Mouse (Mus musculus) heart, adult 9 months (tissue): Measurements from ENCODE around the gene Ptp4a2.
"Not testable (repeated sequence)": the region's sequence is repeated elsewhere in the genome, so short reads cannot be mapped to it uniquely, and the experiment has no call there.

ENCODE experiments used
- DNase-seq, 2 experiments: peaks; one replicate each; pipeline ENCODE4 v3.0.0; 2022; ENCODE audit warnings: low spot score in 2 of 2

The Ptp4a2 gene

DNA sequence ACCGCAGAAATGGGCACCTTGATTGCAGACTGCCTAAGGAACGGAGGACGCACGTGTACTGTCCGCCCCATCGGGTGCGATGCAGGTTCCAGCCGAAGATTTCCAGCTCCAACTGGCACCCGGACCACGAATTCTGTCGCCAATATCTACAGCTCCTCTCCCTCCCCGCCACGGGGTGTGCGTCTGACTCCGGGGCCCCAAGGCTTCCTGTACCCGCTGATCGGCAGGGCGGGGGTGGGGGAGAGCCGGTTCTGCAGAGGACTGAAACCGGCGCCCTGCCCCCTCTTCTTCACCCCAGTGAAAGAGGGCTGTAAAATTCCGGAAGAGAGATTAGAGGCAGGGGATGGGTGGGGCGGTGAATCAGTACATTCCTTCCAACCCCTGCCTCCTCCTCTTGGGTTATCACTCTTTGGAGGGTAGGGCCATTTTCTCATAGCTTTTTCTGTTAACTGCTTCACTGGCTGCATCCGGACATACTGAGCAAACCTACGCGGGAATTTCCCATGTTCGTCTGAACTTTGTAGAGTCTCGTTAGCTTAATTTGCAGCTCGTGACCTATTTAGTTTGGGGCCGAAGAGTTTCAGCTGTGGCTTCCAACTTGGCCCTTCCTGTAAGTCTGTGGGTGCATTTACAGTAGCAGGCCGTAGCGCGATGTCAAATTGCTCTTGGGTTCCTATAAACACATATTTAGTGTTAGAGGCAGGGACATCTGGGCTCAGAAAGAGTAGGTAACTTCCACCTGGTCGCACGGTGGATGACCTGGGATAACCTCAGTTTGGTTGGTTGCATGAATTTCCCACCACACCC lies at the start of gene Ptp4a2:
Gene Ptp4a2 (plus strand): TSS at position 422 of the 807 bp plus-strand sequence.
- DNase-seq, result peak; percentile 74 to 77

DNA sequence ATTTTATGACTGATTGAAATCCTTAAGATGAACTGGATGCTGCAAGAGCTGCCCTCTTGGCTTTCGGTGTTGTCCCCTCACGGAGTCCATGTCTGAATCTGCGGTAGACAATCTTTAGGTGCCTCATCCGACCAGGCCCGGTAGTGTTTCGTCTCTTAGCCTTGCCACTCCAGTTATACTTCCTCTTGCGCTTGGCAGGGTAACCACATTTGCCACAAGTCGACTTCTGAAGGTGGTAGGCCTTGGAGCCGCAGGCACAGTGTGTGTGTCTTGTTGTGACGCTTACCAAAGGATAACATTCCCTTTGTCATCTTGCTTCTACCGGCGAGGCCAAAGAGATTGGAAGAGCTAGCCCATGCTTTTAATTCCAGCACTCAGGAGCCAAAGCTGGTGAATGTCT lies 49.4 kb upstream of the Ptp4a2 start:
- no peak for DNase-seq

- DNase-seq, result not testable (repeated sequence)
Observed at GRCm38 (mm10) chr4:129762496-129762895, 48.5 kb upstream of the Ptp4a2 start.

DNA sequence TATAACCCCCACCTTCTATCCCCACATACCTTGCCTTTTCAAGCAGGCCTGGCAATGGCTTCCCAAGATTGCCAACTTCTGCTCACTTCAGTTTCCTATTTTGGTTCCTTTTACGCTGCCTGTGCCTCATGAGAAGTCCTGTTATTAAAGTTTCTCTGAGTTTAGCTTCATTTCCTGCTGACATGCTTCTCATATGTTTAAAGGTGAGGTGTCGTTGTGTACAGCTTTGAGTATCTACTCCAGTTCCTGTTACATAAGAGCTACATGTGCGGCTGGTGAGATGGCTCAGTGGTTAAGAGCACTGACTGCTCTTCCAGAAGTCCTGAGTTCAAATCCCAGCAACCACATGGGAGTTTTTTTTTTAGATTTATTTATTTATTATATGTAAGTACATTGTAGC lies 45.7 kb upstream of the Ptp4a2 start:
- DNase-seq, result no peak

DNA sequence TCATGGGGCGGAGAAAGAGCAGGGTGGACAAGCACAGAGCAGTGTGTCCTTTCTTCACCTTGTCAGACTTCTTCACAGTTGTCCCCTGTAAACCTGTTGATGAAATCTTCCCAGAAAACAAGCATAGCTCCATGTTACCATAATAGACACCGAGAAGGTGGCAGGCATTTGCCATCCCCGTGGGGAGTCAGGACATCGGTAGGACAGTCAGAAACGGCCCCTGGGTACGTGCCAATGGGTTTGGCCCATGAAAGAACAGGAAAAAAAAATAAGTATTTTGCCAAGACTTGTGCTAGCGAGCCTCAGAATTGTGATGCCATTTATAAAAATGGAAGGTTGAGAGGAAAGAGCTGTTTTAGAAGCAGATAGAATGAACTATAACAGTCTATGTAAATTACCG lies 43.2 kb upstream of the Ptp4a2 start:
- DNase-seq, result no peak

DNA sequence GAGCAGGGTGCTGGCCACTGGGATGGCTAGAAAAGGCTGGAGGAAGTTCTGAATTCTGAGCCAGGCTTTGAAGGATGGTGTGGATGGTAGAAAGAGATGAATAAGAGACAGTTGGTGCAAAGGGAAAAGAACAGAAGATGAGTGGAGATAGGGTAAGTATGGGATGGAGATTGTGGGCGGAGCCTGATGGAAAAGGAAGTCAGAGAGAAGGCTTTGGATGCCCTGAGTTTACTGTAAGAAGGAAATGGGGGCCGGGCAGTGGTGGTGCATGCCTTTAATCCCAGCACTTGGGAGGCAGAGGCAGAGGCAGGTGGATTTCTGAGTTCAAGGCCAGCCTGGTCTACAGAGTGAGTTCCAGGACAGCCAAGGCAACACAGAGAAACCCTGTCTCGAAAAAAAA lies 42.3 kb upstream of the Ptp4a2 start:
- not testable (repeated sequence) for DNase-seq

DNA sequence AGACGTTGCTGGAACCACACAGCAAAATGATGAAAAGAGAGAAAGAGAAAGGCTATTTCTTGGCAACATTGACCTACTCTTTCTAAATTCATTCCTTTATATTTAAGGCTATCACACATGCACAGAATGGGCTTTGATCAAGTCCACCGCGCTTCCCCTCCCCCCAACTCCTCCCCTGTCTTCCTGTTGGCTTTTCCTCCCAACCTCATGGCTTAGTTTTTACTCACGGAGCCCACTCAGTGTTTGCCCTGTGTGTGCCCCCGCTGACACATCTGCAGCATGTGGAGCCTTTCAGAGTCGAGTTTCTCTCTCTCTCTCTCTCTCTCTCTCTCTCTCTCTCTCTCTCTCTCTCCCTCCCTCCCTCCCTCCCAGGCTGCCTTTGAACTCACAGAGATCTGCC lies 40.4 kb upstream of the Ptp4a2 start:
- DNase-seq, result no peak

- no peak for DNase-seq
Observed at GRCm38 (mm10) chr4:129771314-129771671, 39.7 kb upstream of the Ptp4a2 start.

GRCm38 (mm10) chr4:129771672-129772521 lies 39.1 kb upstream of the Ptp4a2 start:
- no peak for DNase-seq

DNA sequence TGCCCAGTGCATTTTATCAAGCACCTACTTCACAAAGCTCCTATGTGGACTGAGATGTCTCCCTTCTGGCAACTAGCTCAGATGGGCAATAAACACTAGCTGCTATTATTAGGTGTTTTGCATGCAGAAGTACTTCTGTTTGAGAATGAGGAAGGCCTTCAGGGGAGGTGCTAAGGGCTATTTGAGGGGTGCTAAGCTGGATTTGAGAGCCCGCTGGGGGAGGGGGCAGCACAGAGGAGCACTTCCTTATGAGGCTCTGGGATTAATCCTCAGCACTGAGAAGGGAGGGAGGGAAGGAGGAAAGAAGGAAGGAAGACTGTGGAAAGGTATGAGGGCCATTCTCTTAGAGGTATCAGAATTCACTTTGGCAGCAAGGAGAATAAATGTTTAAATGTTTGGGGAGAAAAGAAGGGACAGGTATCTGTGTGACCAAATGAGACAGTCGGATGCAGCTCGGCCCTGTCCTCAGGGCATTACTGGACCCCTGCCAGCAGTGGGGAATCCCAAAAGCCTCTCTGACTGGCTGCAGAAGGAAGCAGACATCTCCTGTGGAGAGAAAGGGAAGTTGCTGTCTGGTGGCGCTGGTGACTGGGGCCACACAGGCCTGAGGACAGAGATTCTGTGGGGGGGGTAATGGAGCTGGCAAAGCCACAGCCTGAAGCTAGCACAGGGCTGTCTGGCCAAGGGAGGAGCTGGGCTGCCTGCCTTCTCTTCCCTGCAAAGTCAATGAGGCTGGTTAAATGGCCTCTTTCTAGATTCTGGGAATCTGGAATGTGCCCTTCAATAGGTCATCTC lies 28.9 kb upstream of the Ptp4a2 start:
- peak; percentile 27 to 48 for DNase-seq

GRCm38 (mm10) chr4:129782857-129783331 lies 28.1 kb upstream of the Ptp4a2 start:
- DNase-seq, result no peak

DNA sequence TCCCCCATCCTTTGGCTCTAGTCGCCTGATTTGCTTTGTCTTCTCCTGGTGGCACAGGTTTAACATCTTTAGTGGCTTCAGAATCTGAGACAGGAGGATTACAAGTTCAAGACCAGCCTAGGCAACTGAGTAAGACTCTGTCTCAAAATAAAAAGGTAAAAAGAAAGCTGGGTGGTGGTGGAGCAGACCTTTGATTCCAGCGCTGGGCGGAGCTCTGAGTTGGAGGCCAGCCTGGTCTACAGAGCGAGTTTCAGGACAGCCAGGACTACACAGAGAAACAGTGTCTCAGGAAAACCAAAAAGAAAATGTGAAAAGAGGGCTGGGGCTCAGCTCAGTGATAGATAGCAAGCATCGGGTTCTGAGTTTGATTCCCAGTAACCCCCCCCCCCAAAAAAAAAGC lies 27.5 kb upstream of the Ptp4a2 start:
- DNase-seq, result no peak

DNA sequence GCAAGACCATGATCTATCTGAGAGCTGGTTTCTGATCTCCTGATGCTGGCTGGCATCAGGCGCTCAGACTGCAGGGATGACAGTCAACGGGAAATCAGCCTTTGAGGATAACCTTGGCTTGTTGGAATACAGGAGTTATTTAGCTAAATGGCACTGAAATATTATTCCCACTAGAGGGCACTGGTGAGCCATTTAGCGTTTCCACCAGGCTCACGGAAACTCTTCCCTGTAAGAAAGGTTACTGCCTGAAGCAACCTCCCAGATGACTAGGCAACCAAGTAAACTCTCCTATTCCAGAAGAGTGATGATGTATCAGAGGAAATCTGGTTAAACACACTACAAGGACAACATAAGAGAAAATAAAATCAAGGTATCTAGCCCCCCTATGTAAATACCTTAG lies 25.8 kb upstream of the Ptp4a2 start:
- peak; percentile 63 to 87 for DNase-seq

DNA sequence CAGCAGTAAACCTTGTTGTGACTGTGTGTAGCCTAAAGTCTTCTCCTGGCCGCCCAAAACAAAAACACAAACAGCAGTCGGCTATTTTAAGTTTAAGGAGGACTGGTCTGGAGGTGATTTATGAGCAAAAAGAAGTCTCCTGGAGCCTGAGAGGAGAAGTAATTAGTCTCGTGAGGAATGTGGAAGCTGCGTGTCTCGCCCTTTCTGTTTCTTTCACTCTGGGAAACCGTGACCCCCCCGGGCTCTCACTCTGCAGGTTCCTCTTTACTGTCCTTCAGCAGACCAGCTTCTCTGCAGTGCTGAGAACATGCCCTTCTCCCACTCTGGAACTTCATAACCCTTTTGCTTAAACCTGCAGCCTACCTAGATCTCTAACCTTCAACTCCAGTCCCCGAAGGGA lies 22.3 kb upstream of the Ptp4a2 start:
- DNase-seq, result no peak

DNA sequence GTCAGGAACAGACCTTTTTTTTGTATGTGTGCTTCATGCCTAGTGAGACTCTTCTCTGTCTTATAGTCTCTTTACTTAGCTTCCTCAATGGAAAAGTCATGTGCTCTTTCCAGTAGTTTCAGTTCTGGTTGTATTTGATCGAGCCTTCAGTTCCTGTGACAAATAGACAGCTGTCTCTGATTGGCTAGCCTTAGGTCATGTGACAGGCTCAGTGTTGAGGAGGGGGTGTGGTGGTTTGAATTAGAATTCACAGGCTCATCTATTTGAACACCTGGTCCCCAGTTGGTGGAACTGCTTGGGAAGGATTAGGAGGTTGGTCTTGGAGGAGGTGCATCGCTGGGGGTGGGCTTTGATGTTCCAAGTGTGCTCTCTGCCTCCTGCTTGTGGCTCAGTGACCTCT lies 21.4 kb upstream of the Ptp4a2 start:
- DNase-seq, result peak in 1 of 2 experiments; percentile 24

- DNase-seq, result no peak
Observed at GRCm38 (mm10) chr4:129790475-129790874, 20.5 kb upstream of the Ptp4a2 start.

DNA sequence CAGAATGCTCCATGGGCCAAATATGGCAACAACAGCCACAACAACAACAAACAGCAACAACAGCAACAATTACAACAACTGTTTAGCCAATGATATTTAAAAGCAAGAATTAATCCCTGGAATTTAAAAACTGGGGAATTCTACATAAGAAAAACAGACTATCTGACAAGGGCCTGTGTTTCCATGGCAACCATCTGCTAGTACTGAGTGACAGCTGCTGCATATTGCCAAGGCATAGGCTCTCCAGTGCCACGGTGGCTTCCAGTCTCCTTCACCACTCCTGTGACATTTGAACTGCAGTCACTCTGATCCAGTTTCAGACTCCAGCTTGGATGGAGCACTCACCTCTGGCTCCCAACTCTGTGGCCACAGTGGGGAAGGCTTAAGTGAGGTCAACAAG lies 19.6 kb upstream of the Ptp4a2 start:
- DNase-seq, result no peak

DNA sequence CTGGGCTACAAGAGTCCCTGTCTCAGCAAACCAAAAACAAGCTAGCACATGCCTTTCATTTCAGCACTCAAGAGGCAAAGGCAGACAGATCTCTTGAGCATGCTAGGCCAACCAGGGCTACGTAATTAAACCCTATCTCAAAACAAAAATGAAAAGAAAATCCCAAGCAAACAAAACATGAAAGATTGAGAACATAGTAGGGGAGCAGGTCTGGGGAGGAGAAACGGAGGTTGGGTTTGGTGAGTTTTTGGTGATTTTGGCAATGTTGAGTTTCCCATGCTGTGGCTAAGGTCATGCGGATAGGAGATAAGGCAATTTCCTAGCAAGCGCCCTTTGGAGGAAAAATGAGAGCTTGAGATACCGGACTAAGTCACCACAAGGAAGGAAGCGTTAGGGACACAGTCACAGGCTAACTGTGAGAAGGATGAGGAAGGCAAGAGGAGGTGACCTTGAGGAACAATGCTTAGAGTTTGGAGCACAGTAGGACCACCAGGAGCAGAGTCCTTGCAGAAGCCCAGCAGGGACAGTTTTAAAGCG lies 18.3 kb upstream of the Ptp4a2 start:
- no peak for DNase-seq

DNA sequence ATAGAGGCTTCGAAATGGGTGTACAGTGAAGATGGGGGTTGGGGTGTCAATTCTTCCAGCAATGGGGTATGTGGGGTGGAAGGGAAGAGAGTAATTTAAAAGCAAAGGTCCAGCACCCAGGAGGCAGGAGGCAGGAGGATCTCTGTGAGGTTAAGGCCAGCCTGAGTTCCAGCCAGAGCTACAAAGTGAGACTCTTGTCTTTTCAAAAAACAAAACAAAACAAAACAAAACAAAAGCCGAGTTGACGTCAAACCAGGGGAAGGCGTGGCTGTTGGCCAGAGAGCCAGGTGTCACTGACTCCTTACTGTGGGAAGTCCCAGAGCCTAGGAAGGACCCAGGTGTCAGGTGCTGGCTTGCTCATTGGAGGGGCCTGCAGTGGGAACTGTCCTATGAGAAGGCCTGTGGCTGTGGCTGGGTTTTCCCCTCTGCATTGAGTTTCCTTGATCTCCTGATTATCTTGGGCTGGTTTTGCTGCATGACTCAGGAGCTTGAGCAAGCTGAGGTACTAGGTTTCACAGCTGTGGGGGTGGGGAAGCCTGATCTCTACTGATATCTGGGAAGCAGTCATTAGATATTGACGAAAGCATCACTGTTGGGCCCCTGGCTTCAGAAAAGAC lies 17.2 kb upstream of the Ptp4a2 start:
- no peak for DNase-seq

DNA sequence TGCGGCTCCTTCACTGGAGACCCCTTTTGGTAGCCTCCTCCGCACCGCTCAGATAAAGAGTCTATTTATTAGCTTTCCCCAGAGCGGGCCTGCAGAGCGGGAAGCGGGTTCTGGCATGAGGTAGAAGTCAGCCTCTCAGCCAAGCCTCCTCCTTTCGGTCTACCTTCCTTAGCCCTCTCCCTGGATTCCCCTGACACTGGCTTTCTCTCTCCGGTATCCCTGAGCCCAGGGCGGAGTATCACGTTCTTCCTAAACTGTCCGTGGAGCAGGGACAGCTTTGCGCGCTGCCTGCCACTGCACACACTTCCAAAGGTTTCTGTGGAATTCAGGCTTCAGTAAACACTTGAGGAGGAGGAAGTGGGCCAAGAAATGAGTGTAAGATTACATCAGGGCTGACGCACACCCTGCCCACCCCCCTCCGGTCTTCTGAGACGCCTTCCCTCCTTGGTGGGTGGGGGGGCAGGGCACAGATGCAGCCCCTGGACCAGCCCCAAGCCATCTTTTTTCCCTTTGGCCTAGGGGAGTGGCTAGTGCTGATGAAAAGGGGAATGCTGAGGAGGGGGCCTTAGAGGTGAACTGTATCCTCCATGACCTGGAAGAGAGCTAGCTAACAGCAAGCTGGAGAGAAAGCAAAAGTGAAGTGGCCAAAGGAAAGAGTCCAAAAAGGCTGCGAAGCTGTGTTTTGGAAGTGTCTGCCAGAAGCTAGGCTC lies 15.7 kb upstream of the Ptp4a2 start:
- peak; percentile 61 to 75 for DNase-seq

DNA sequence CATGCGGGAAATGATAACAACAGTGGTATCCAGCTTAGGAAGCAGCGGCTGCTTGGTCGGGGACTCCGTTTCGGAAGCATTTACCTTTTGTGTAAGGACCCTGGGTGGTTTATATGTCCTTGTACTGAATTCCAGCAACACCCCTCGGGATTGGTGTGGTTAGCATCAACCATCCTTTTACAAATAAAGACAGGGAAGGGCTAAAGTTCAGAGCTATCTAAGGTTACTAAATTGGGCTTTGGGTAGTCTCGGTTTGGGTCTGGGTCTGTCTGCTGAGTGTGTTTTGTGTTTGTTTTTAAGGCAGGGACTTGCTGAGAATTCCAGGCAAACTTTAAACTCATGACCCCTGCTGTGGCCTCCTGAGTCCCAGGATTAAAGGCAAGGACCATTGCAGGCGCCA lies 15.2 kb upstream of the Ptp4a2 start:
- no peak for DNase-seq
